Mouse (Mus musculus) right cerebral cortex, postnatal 25 days (tissue): ENCODE measurements around the gene Mmp9.

Experiments
- DNase-seq: peaks from one replicate; pipeline ENCODE4 v3.0.0; 2022

Mmp9 gene

DNA sequence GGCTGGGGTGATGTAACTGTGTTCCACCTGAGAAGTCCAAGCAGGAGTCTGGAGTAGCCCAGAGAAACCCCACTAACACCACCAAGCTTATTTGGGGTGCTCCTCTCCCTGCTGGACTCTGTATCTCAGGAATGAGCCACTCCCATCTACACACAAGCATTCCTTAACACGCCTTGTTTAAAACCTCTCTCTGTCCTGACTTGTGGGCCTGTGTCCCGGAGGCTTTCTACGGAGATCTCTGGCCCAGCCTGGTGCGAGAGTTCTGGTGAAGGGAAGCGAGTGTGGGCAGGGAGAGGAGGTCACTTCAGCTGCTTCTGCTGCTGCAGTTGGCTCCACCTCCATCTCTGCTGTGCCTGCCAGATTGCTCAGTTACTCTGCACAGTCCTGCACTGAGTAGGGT is 15.6 kb downstream of the Mmp9 start:
- no peak for DNase-seq

DNA sequence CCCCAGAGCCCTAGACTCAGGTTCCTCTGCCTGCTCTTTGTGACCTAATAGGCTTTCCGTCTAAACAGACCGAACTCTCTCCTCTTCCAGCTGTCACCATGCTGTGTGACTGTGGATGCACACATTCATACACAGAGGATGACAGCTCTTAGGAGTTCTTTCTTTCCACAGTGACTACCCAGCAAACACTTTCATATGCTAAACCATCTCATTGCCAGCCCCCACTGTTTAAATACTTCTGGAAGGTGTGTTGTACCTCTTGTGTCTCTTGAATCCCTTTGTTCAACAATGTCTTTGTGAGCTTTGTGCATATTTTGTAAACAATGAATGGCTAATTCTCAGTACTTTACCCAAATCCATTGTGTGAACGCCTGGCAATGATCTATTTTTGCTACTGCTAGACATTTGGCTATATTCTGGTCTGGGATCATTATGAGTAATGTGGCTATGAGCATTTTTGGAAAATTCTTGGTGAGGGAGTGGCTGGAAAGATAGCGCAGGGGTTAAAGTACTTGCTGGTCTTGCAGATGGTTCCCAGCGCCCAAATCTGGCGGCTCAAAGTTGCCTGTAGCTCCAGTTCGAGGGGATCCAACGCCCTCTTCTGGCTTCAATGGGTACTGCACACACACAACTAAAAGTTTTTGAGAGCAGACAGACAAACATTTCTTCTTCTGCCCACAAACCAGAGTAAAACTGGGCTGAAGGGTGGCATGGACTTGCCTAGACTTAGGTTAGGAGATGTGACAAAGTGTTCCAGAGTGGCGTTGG is 17.2 kb downstream of the Mmp9 start:
- no peak for DNase-seq

DNA sequence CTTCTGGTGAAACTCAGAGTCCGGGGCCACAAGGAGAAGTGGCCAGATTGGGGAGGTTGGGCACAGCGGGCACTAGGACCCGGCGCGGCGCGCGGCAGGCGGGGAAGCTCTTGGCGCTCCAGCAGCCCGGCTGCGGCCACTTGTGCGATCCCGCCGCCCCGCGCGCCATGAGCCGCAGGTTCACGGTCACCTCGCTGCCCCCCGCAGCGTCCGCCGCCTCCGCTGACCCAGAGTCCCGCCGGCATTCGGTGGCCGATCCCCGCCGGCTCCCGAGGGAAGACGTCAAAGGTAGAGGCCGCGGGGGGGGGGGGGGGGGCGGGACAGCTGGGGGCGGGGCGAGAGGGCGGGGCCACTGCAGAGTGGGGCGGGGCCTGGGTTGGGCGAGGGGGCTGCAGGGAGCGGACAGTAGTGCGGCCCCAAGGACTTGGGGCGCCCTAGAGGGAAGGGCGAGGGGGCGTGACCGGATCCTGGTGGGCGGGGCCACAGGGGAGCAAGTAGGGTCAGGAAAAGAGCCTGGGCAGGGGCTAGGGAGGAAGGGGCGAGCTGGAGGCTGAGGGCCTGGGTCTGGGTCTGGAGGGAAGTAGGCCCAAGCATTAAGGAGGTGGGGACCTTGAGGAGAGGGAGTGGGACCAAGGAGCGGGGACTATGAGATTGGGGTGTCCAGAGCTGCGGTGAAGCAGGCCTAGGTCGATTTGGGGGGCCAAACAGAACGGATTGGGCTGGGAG is 20.3 kb downstream of the Mmp9 start, which contains the start of gene Slc12a5:
TSS of gene Slc12a5 (plus strand) at position 87 of the 726 bp plus-strand sequence.
- DNase-seq = peak; percentile 76

DNA sequence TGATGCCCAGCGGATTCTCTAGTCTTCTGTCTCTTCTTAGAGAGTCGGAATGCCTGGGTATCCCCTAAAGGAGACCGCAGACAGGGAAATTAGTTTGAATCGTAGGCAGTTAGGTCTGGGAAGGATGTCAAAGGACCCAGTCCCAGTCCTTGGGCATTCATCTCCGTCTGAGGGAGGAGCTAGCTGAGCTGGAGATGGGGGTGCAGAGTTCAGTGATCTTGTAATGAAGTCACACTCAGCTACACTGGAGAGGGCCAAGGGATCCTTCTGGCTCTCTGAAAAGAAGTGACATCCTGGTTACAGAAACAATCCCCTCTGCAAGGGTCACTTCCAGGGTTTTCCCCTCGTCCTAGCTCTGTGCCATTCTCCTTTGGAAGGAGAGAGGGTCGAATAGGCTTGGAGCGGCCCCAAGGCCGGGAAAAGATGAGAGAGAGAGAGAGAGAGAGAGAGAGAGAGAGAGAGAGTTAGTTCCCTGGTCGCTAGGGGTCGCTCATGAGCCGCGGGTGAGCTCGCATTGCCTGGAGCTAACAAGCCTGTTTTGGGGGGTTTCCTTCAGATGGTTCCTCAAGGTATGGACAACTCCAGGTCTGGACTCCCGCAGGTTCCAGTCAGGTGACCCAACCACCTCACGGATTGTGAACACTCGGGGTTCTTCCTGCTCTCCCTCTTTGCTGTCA is 21.1 kb downstream of the Mmp9 start:
- DNase-seq = peak; percentile 73

GRCm38 (mm10) chr2:164962183-164962580 is 21.6 kb downstream of the Mmp9 start:
- no peak for DNase-seq

DNA sequence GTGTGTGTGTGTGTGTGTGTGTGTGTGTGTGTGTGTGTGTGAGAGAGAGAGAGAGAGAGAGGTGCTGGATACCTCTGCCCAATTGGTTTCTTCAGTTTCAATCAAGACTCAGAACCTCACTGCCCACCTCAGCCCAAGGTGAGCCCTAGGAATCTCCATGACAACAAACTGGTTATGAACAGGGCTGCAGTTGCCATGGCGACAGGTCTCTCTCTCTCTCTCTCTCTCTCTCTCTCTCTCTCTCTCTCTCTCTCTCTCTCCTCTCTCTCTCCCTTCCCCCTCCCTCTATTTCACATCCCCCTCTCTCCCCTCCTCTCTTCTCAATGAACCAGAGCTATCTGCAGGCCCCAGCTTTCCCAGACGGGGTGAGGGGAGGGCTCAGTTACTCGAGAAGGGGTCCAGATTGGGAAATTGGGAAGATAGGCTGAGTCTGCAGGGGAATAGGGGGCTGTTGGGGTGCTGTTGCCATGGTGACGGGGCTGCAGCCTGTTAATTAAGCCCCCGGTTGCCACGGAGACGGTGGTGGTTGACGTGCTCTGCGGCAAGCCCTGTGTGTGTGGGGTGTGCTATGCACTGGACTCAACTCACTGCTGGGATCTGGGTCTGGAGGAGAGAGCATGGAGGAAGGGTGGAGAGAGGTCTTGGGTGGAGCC is 23.8 kb downstream of the Mmp9 start:
- peak; percentile 50 for DNase-seq

DNA sequence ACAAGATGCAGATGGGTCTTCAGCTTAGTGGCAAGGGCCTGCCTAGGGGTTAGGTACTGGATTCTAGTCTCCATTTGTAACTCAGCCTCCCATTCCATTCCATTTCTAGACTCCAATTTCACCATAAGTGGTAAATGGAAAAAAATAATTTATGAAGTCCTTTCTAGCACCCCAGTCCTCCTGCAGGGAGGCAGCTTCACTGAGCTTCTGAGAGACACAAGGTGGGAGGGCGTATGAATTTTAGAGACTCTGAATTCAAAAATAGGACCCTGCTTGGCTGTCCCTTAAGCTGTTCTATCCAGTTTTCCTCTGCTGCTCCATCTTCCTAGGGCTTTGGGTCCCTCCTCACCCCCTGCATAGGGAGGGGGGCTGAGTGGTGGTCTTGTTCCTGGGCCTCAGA is 24.4 kb downstream of the Mmp9 start:
- DNase-seq = no peak

- DNase-seq = no peak
Measured at GRCm38 (mm10) chr2:164966381-164966780, 25.8 kb downstream of the Mmp9 start.

DNA sequence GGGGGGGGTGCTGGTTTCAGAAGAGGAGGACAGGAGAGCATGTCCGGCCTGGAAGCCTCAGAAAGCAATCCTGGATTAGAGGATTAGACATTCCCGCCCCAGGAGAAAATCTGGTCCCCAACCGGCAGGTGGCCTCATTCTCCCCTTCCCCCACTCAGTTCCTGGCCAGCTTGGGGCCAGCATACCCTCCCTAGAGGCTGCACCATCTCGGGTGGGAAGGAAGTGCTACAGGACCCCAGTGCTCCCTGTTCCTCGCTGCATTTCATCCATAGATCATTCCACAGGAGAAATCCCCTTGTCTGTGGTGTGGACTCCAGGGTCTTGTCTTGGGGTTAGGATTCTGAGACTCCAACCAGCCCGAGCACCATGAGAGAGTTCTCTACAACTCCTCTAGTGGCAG is 26.6 kb downstream of the Mmp9 start:
- DNase-seq = peak; percentile 44

- peak; percentile 85 for DNase-seq
Measured at GRCm38 (mm10) chr2:164967761-164968440, 27.3 kb downstream of the Mmp9 start.

DNA sequence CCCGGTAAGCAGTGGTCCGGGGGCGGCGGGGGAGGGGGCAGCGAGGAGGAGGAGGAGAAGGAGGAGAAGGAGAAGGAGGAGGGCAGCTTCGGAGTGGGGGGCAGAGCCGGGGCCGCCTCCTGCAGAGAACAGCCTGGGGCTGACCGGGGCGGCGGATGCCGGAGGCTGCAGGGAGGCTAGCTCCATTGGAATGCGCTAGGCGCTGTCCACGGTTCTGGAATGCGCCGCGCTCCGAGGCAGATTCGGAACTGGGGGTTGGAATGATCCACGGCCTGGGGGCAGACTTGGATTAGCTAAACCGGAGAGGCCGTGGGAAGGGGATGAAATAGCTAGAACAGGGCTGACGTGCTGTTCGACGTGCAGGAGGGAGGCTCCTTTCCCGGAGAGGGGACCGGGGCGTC is 27.9 kb downstream of the Mmp9 start:
- DNase-seq = peak; percentile 52

GRCm38 (mm10) chr2:164969348-164969781 is 28.8 kb downstream of the Mmp9 start:
- peak; percentile 63 for DNase-seq

DNA sequence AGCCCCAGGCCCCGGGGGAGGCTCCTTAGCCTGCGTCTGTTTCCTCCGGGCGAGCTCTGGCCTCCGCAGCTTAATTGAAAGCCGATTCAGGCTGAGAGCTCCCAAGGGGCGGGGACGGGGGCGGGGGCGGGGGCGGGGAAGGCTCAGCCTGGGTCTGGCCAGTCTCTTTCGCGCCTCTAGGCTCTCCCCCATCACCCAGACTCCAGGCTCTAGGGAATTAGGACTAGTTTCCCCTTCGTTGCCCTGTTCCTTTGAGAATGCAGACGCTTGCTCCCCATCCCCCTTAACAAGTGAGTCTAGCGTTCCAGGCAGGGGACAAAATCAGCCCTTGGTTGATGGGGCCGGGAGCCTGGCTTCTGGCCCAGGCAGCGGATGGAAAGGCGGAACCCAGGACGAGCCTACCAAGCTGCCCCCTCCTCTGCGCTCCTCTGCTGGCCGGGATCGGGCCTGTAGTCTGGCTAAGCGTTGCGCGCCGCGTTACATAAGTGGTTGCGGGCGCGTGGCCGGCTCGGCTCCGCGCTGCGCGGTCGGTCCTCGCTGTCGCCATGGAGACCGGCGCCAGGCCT is 30.1 kb downstream of the Mmp9 start:
- peak; percentile 84 for DNase-seq

- no peak for DNase-seq
Measured at GRCm38 (mm10) chr2:164972646-164973045, 32.1 kb downstream of the Mmp9 start.

GRCm38 (mm10) chr2:164975611-164976010 is 35.0 kb downstream of the Mmp9 start:
- no peak for DNase-seq

- no peak for DNase-seq
Measured at GRCm38 (mm10) chr2:164979749-164980148, 39.2 kb downstream of the Mmp9 start.

DNA sequence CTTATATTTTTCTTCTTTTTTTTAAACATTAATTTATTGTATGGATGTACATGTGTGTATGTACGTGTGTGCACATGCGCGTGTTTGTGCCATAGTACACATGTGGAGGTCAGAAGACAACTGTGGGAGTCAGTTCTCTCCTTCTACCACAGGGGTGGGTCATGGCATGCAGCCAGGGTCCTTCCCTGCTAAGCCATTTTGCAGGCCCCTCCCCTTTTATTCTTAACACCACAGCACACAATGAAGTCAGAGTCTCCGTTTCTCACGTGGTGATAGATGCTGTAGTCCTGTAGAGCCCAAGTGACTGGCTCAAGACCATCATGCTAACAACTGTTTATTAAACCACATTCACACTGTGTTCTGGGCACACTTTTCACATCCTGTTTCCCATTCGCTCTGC is 45.4 kb downstream of the Mmp9 start:
- DNase-seq = no peak

DNA sequence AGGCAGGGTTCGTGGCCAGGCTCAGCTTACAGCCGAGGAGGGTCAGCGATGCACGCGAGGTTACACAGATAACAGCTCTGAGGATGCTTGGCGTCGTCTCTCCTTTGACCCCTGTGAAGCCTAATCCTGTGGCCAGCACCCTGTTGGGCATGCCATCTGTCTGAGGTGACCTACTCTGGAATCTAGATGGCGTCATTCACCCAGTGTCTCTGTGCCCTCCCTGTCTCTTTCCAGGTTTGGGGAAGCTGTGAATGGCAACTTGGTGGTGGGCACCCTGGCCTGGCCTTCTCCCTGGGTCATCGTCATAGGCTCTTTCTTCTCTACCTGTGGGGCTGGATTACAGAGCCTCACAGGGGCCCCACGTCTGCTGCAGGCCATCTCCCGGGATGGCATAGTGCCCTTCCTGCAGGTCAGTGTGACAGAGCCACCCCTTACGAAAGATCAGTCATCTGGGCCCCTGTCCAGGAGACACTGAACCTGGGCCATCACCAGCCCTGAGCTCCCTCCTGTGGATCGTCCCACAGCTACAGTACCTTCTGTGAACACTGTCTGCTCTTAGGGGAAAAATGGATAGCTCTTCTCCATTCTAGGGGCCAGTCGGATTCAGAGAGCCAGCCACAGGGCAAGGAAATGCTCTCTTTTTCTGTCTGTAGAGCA is 45.9 kb downstream of the Mmp9 start:
- no peak for DNase-seq

DNA sequence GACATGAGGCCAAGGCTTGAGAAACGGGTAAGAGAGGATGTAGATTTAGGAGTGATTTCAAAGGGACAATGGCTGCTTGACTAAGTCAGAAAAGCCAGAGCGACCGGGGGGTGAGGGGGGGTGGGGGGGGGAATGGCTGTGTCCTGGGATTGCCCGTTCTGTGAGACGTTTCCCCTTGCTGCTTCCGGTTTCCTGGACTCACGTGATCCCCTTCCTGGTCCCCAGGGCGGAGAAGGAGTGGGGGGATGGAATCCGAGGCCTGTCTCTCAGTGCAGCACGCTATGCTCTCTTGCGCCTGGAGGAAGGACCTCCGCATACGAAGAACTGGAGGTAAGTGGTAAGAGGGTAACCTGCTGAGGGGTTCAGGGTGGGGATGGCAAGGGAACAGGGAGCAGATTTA is 48.2 kb downstream of the Mmp9 start:
- DNase-seq = no peak

- DNase-seq = no peak
Measured at GRCm38 (mm10) chr2:164991111-164991510, 50.5 kb downstream of the Mmp9 start.

GRCm38 (mm10) chr2:164991808-164992207 is 51.2 kb downstream of the Mmp9 start:
- DNase-seq = no peak

GRCm38 (mm10) chr2:164994156-164994555 is 53.6 kb downstream of the Mmp9 start:
- no peak for DNase-seq
